Mouse (Mus musculus): ENCODE measurements around the gene Slc25a47. TPM values are rescaled to one million over a fixed set of nuclear protein-coding genes. Genes with fewer than 3 reads are reported as not detected.

Slc25a47 gene
- polyA plus RNA-seq, 1 experiment: 9.8 TPM

- DNase-seq: no peak
- Histone ChIP-seq H3K27ac (ENCODE audit: insufficient read depth, low read length) (no peak overlapping the region), H3K27me3 (ENCODE audit: control insufficient read depth, insufficient read depth, low read length) (no peaks in the 10 kb centered on the region), H3K4me3 (replicated peaks; ENCODE audit: insufficient read depth, low read depth, low read length) (no peak overlapping the region), H3K4me1 (ENCODE audit: control insufficient read depth, insufficient read depth, low read length) (peaks cover 9% of the 10 kb centered on the region)
- TF ChIP-seq CTCF (IDR thresholded peaks at IDR 0.05; ENCODE audit: borderline replicate concordance, insufficient read depth, low read depth, low read length): no peak
- no peak for TF ChIP-seq POLR2A (IDR thresholded peaks at IDR 0.05; ENCODE audit: borderline replicate concordance, insufficient read depth, low read length)
- 56% methylated on average over 11 of the region's 11 CpGs for WGBS
These were observed 19.3 kb upstream of the Slc25a47 start for GRCm38 (mm10) chr12:108816569-108816968.

- DNase-seq: no peak
- H3K27ac ChIP-seq (ENCODE audit: insufficient read depth, low read length): no peak overlapping the region
- TF ChIP-seq POLR2A (IDR thresholded peaks at IDR 0.05; ENCODE audit: borderline replicate concordance, insufficient read depth, low read length) (no peak), CTCF (IDR thresholded peaks at IDR 0.05; ENCODE audit: borderline replicate concordance, insufficient read depth, low read depth, low read length) (no peak)
- no peaks in the 10 kb centered on the region for H3K27me3 ChIP-seq (ENCODE audit: control insufficient read depth, insufficient read depth, low read length)
- H3K4me1 ChIP-seq (ENCODE audit: control insufficient read depth, insufficient read depth, low read length): peaks cover 26% of the 10 kb centered on the region
- WGBS: 81% methylated on average over 4 of the region's 4 CpGs
- H3K4me3 ChIP-seq (replicated peaks; ENCODE audit: insufficient read depth, low read depth, low read length): no peak overlapping the region
These were observed 15.4 kb upstream of the Slc25a47 start for GRCm38 (mm10) chr12:108820461-108820860.

GRCm38 (mm10) chr12:108823036-108823435 is 12.8 kb upstream of the Slc25a47 start:
- no peaks in the 10 kb centered on the region for H3K27me3 ChIP-seq (ENCODE audit: control insufficient read depth, insufficient read depth, low read length)
- no peak overlapping the region for H3K4me3 ChIP-seq (replicated peaks; ENCODE audit: insufficient read depth, low read depth, low read length)
- H3K27ac ChIP-seq (ENCODE audit: insufficient read depth, low read length): no peak overlapping the region
- WGBS: 25% methylated on average over 8 of the region's 8 CpGs
- DNase-seq: no peak
- H3K4me1 ChIP-seq (ENCODE audit: control insufficient read depth, insufficient read depth, low read length): peaks cover 47% of the 10 kb centered on the region
- TF ChIP-seq CTCF (IDR thresholded peaks at IDR 0.05; ENCODE audit: borderline replicate concordance, insufficient read depth, low read depth, low read length) (no peak), POLR2A (IDR thresholded peaks at IDR 0.05; ENCODE audit: borderline replicate concordance, insufficient read depth, low read length) (no peak)

- H3K4me1 ChIP-seq (ENCODE audit: control insufficient read depth, insufficient read depth, low read length): peaks cover 45% of the 10 kb centered on the region
- H3K4me3 ChIP-seq (replicated peaks; ENCODE audit: insufficient read depth, low read depth, low read length): no peak overlapping the region
- WGBS: 86% methylated on average over 15 of the region's 15 CpGs
- H3K27ac ChIP-seq (ENCODE audit: insufficient read depth, low read length): no peak overlapping the region
- no peak for DNase-seq
- no peaks in the 10 kb centered on the region for H3K27me3 ChIP-seq (ENCODE audit: control insufficient read depth, insufficient read depth, low read length)
- TF ChIP-seq POLR2A (IDR thresholded peaks at IDR 0.05; ENCODE audit: borderline replicate concordance, insufficient read depth, low read length) (no peak), CTCF (IDR thresholded peaks at IDR 0.05; ENCODE audit: borderline replicate concordance, insufficient read depth, low read depth, low read length) (no peak)
These were observed 11.5 kb upstream of the Slc25a47 start for GRCm38 (mm10) chr12:108824225-108824874.

GRCm38 (mm10) chr12:108825561-108826224 is 10.2 kb upstream of the Slc25a47 start:
- peaks cover 47% of the 10 kb centered on the region for H3K4me1 ChIP-seq (ENCODE audit: control insufficient read depth, insufficient read depth, low read length)

GRCm38 (mm10) chr12:108826282-108826957 is 9.4 kb upstream of the Slc25a47 start:
- no peaks in the 10 kb centered on the region for H3K27me3 ChIP-seq (ENCODE audit: control insufficient read depth, insufficient read depth, low read length)
- H3K27ac ChIP-seq (ENCODE audit: insufficient read depth, low read length): peak overlapping the region; percentile 2
- H3K4me1 ChIP-seq (ENCODE audit: control insufficient read depth, insufficient read depth, low read length): peaks cover 52% of the 10 kb centered on the region
- 22% methylated on average over 19 of the region's 19 CpGs for WGBS
- peak; percentile 93 for DNase-seq
- H3K4me3 ChIP-seq (replicated peaks; ENCODE audit: insufficient read depth, low read depth, low read length): no peak overlapping the region
- TF ChIP-seq CTCF (IDR thresholded peaks at IDR 0.05; ENCODE audit: borderline replicate concordance, insufficient read depth, low read depth, low read length) (no peak), POLR2A (IDR thresholded peaks at IDR 0.05; ENCODE audit: borderline replicate concordance, insufficient read depth, low read length) (no peak)

More at GRCm38 (mm10) chr12:108825561-108826224, 10.2 kb upstream of the Slc25a47 start:
- Histone ChIP-seq H3K27me3 (ENCODE audit: control insufficient read depth, insufficient read depth, low read length) (no peaks in the 10 kb centered on the region), H3K4me3 (replicated peaks; ENCODE audit: insufficient read depth, low read depth, low read length) (no peak overlapping the region), H3K27ac (ENCODE audit: insufficient read depth, low read length) (no peak overlapping the region)
- 26% methylated on average over 13 of the region's 13 CpGs for WGBS
- DNase-seq: peak in 1 of 2 experiments; percentile 59
- no peak for TF ChIP-seq POLR2A (IDR thresholded peaks at IDR 0.05; ENCODE audit: borderline replicate concordance, insufficient read depth, low read length)
- TF ChIP-seq CTCF (IDR thresholded peaks at IDR 0.05; ENCODE audit: borderline replicate concordance, insufficient read depth, low read depth, low read length): no peak

- Histone ChIP-seq H3K27me3 (ENCODE audit: control insufficient read depth, insufficient read depth, low read length) (no peaks in the 10 kb centered on the region), H3K4me1 (ENCODE audit: control insufficient read depth, insufficient read depth, low read length) (peaks cover 56% of the 10 kb centered on the region), H3K27ac (ENCODE audit: insufficient read depth, low read length) (peak overlapping the region; percentile 2), H3K4me3 (replicated peaks; ENCODE audit: insufficient read depth, low read depth, low read length) (no peak overlapping the region)
- DNase-seq: peak; percentile 86 to 90
- WGBS: 24% methylated on average over 28 of the region's 28 CpGs
- no peak for TF ChIP-seq CTCF (IDR thresholded peaks at IDR 0.05; ENCODE audit: borderline replicate concordance, insufficient read depth, low read depth, low read length)
- TF ChIP-seq POLR2A (IDR thresholded peaks at IDR 0.05; ENCODE audit: borderline replicate concordance, insufficient read depth, low read length): no peak
These were observed 8.8 kb upstream of the Slc25a47 start for GRCm38 (mm10) chr12:108826958-108827535.
